Mouse (Mus musculus) embryonic facial prominence, embryonic 12.5 days (tissue): ENCODE data around the gene Madd. TPM values are rescaled to one million over a fixed set of nuclear protein-coding genes. Genes with fewer than 3 reads are reported as not detected.

Experiments used
- ATAC-seq: fragments of 200-750 bp; cut with Nextera tagmentation; 2 replicates; pipeline ENCODE4 v1.8.0; 2017; ENCODE audit not compliant: insufficient number of reproducible peaks, insufficient read depth, low FRiP score, low TSS enrichment
- H3K27ac ChIP-seq: fragments of 300-500 bp; sonication (generic); 2 replicates; pipeline ENCODE4 v1.5.1; 2016; ENCODE audit warnings: mild to moderate bottlenecking
- H3K27me3 ChIP-seq: fragments of 300-500 bp; sonication (generic); 2 replicates; pipeline ENCODE4 v1.6.1; 2016; ENCODE audit warnings: mild to moderate bottlenecking, moderate library complexity
- H3K36me3 ChIP-seq: fragments of 300-500 bp; sonication (generic); 2 replicates; pipeline ENCODE4 v1.6.1; 2016; ENCODE audit warnings: mild to moderate bottlenecking
- H3K4me1 ChIP-seq: fragments of 300-500 bp; sonication (generic); 2 replicates; pipeline ENCODE4 v1.6.1; 2016
- H3K4me2 ChIP-seq: fragments of 300-500 bp; sonication (generic); replicated peaks from 2 replicates; pipeline ENCODE4 v1.6.1; 2016; ENCODE audit warnings: mild to moderate bottlenecking, moderate library complexity
- H3K4me3 ChIP-seq: fragments of 300-500 bp; sonication (generic); 2 replicates; pipeline ENCODE4 v1.5.1; 2016; ENCODE audit warnings: mild to moderate bottlenecking
- H3K9ac ChIP-seq: fragments of 300-500 bp; sonication (generic); 2 replicates; pipeline ENCODE4 v1.6.1; 2016; ENCODE audit warnings: mild to moderate bottlenecking, moderate library complexity
- H3K9me3 ChIP-seq: fragments of 300-500 bp; sonication (generic); 2 replicates; pipeline ENCODE4 v1.6.1; 2016; ENCODE audit warnings: mild to moderate bottlenecking, moderate library complexity
- WGBS: fragments of 180-500 bp; shearing (Covaris S2); methylation state at CpG from one replicate; pipeline ENCODE4 v1.1.7; 2016; 5-methylcytosine and 5-hydroxymethylcytosine counted together
- polyA plus RNA-seq: library from polyadenylated mRNA; unstranded; fragments of >200 nt; fragmentation: Nextera tagmentation; extraction: Ambion mirVana; gene quantifications from 2 replicates; pipeline ENCODE4 v1.2.1, GENCODE M21; 2016

The Madd gene
- polyA plus RNA-seq, 1 experiment from 2014 or later, result 17.5 TPM

GRCm38 (mm10) chr2:91088987-91089386 lies 94.7 kb downstream of the Madd start:
- Histone ChIP-seq H3K4me1 (no peaks in the 10 kb centered on the region), H3K4me2 (no peak overlapping the region), H3K27ac (no peak overlapping the region), H3K4me3 (no peak overlapping the region), H3K27me3 (no peaks in the 10 kb centered on the region), H3K9ac (no peak overlapping the region), H3K9me3 (no peaks in the 10 kb centered on the region), H3K36me3 (no peaks in the 10 kb centered on the region)
- WGBS, result 84% methylated on average over 9 of the region's 9 CpGs
- no peak for ATAC-seq

DNA sequence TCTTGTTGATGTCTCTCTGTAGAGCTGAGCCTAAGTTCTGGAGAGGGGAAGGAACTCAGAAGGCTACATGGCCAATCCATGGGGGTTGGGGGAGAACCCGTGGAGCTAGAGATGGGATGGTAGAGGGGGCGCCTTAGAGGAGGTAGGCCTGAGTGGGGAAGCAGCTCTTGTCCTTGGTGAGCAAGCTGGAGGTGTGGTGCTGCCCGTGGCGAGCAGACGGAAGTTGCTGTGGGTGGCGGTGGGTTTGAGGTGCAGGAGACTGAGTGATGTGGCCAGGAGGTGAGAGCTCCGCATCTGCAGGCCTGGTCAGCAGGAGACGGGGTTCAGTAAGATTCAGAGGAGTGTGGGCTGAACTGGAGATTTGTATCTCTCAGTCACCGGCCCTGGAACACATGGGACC lies 96.2 kb downstream of the Madd start:
- no peak for ATAC-seq
- no peaks in the 10 kb centered on the region for H3K4me1 ChIP-seq
- H3K27me3 ChIP-seq, result no peaks in the 10 kb centered on the region
- H3K9me3 ChIP-seq, result no peaks in the 10 kb centered on the region
- H3K4me2 ChIP-seq, result no peak overlapping the region
- H3K9ac ChIP-seq, result no peak overlapping the region
- WGBS, result 86% methylated on average over 9 of the region's 9 CpGs
- no peak overlapping the region for H3K27ac ChIP-seq
- no peaks in the 10 kb centered on the region for H3K36me3 ChIP-seq
- H3K4me3 ChIP-seq, result no peak overlapping the region

Other genes with a start within 250 kb of the Madd start
- gene Celf1, start 243.5 kb downstream of the Madd start, polyA plus RNA-seq, result 113 and 116 TPM in 2 replicates
- 6.6 and 8.3 TPM in 2 replicates for gene Rapsn, start 148.2 kb downstream of the Madd start, polyA plus RNA-seq
- 307 and 326 TPM in 2 replicates for gene Psmc3, start 129.8 kb downstream of the Madd start, polyA plus RNA-seq
- 41.9 and 44.9 TPM in 2 replicates for gene Slc39a13, start 113.4 kb downstream of the Madd start, polyA plus RNA-seq
- gene Spi1, start 101.4 kb downstream of the Madd start, polyA plus RNA-seq, result 4.0 and 4.9 TPM in 2 replicates
- gene Mybpc3, start 65.7 kb downstream of the Madd start, polyA plus RNA-seq, result 0.09 and 0.31 TPM in 2 replicates
- gene Nr1h3, start 19.0 kb upstream of the Madd start, polyA plus RNA-seq, result 1.1 and 1.3 TPM in 2 replicates
- 32.0 and 32.6 TPM in 2 replicates for gene Acp2, start 19.0 kb upstream of the Madd start, polyA plus RNA-seq
- gene Ddb2, start 53.1 kb upstream of the Madd start, polyA plus RNA-seq, result 17.5 and 18.1 TPM in 2 replicates
- 39.9 and 40.9 TPM in 2 replicates for gene Pacsin3, start 72.1 kb upstream of the Madd start, polyA plus RNA-seq
- 93.0 and 95.9 TPM in 2 replicates for gene Arfgap2, start 81.1 kb upstream of the Madd start, polyA plus RNA-seq